Mouse (Mus musculus) brain, embryonic 18.5 days (tissue): ENCODE measurements around the gene Tesk1.

Experiments used
- DNase-seq: peaks from one replicate; pipeline ENCODE4 v3.0.0-alpha.2; 2012; ENCODE audit warnings: low read depth, low spot score

The Tesk1 gene

DNA sequence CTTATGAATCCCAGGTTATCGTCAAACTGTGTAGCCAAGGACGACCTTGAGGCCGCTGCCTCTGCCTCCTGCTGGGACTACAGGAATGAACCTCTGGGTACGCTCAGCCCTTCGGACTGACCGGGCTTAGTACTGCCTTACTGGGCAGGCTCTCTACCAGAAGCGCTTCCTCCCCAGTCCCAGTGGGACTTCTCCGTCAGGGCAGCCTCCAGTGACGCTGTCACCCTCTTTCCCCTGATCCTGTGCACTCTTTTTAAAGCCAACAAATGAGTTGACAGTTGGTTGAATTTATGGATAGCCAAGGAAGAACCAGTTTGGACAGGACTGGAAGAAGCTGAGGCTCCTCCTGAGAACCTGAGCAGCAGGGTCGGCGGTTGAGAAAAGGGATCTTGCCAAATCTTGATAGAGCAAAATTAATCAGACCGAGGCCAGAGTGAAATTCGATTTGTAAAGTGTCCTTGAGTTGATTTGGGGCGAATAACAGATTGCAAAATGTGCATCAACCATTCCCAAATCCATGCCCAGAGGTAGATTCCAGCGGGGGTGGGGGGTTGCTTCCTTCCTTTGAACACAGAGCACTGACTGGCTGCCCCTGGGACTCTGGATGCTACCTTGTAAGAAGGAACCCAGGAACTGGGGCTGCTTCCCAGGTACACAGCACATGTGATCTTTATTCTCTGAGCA, 22.6 kb upstream of the Tesk1 start:
- no peak for DNase-seq

DNA sequence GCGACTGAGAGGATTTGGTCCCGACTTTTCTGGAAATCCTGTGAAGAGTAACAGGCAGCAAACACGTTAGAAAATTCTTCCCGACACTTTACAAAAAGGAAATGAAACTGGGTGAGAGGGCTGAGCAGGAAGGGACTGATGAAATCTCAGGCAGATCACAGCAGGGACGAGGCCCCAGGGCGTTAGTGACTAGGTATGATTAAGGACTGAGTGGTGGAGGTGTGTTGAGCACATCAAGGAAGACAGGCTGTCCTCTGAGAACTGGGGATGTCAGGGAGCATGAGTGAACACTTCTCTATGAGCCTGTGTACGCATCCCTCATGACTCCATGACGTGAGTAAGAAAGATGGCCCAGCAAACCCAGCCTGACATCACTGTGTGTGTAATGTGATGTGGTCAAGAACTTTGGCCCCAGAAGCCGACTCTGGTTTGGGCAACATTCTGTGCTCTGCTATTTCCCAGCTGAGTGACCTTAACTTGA, 21.9 kb upstream of the Tesk1 start:
- DNase-seq: no peak

DNA sequence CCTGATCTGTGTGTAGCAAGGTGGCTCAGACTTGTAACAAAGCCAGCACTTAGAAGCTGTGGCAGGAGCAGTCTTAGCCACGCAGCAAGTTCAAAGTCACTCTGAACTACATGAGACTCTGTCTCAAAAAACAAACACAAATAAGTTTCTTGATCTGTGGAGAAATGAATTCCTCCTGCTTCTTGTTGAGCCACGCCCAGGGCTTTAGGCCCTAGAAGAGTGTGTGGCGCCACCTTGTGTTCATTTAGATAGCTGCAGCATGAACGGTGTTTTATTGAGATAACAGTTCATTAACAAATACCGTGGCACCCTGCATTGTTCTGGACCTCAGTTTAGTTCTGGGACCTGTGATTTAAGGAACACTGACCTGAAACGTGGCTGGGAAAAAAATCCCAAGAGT, 21.4 kb upstream of the Tesk1 start:
- no peak for DNase-seq

DNA sequence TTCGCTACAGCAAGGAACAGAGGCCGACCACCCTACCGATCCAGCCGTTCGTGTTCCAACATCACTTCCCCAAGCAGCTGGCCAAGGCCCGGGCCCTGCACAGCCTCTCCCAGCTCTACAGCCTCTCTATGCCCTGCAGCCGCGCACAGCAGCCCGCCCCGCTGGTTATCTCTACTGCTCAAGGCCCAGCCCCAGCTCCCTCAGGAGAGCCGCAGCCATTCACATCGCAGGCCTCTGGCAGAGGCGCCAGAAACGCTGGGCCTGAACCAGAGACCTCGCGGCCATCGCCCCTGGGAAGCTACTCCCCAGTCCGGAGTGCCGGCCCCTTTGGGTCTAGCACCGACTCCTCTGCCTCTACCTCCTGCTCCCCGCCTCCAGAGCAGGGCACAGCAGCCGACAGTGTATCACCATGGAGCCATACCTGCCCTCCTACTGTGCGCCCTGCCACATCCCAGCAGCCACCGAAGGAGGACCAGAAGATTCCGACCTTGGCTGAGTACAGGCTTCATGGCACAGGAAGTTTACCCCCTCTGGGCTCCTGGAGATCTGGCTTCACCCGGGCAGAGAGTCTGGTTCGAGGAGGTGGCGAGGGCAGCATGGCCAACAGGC, 20.0 kb upstream of the Tesk1 start:
- DNase-seq: no peak

DNA sequence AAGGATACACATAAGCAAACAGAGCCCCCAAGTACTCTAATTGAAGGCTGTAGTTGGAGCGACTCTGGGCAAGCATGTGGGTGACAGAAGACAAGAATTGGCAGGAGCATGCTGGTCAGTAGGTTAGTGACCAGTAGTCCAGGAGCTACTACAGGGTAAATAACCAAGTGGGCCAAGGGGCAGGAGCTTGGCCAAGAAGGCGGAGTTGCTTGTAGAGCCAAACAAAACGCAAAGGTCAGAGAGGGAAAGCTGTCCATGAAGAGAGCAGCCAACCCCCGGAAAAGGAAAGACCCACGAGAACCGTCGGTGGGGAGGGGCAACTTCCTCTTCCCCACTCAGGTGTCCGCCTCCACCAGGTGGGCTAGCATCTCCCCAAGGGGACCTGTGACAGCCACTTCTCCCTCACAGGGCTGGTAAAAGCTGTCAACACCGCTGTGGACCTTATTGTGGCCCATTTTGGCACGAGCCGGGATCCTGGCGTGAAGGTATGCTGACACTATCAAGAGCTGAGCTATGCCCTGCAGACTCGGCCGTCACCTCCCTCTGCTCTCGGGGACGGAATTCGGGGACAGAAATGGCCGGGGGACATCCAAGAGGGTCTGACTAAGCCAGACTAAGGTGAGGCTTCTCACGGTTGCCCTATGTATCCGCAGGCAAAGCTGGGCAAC, 18.3 kb upstream of the Tesk1 start:
- DNase-seq: no peak

DNA sequence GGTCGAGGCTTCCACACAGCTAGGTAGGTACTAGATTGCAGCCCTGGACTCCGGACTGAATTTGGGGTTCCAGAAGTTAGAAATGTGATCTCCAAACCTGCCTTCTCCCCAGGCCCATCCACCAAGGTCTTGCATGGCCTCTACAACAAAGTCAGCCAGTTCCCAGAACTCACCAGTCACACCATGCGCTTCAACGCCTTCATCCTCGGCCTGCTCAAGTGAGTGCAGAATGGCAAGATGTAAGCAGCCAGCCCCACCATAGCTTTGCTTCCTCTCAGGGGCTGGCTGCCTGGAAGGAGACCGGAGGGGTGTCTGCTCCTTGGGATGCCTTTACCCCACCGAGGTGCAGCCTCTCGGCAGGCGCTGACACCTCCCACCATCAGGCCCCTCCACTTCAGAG, 17.7 kb upstream of the Tesk1 start:
- DNase-seq: no peak

DNA sequence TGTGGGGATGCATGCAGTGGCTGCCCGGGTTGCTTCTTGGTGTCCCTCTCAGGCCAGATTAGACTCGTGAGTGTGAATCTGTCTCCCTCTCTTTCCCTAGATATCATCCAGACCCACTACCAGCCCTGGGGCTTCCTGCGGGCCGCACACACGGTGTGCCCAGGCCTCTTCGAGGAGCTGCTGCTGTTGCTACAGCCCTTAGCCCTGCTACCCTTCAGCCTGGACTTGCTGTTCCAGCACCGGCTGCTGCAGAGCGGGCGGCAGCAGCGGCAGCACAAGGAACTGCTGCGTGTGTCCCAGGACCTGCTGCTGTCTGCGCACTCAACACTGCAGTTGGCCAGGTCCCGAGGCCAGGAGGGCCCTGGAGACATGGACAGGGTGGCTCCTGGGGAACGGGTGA, 16.5 kb upstream of the Tesk1 start:
- DNase-seq: no peak

DNA sequence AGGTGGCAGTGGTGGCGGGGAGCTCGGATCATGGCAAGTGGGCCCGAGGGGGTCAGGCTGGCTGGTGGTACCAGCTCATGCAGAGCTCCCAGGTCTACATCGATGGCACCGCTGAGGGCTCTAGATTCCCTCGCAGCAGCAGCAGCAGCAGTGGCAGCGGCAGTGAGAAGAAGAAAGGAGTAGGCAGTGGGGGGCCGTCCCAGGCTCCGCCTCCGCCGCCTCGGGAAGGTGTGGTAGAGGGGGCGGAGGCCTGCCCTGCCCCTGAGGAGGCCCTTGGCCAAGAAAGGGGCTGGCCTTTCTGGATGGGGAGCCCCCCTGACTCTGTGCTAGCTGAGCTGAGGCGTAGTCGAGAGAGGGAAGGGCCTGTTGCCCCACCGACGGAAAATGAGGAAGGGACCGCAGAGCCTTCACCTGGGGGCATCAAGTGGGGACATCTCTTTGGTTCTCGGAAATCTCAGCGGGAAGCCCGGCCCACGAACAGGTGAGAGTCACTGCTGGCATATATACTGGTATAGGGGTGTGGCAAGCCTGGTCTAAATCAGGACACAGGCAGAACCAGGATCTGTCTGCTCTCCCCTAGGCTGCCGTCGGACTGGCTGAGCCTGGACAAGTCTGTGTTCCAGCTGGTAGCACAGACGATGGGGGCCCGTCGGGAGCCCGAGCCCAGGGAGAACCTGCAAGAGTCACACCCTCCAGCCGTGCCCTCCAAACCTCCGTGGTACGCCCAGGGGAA, 15.9 kb upstream of the Tesk1 start:
- DNase-seq: no peak

DNA sequence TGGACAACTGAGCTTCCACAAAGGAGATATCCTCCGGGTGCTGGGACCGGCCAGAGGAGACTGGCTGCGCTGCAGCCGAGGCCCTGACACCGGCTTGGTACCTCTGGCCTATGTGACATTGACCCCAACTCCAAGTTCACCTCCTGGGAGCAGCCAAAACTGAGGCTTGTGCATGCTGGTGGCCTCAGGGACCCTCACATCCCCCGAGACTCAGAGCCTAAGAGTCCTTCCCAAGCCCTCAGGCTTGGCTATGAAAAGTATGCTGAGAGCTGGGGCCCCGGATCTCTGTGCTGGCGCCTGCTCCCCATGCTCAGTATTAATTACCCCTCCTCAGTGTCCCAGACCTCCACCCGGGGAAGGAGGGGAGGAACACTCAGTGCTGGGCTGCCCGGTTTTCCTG, 15.3 kb upstream of the Tesk1 start:
- DNase-seq: no peak

DNA sequence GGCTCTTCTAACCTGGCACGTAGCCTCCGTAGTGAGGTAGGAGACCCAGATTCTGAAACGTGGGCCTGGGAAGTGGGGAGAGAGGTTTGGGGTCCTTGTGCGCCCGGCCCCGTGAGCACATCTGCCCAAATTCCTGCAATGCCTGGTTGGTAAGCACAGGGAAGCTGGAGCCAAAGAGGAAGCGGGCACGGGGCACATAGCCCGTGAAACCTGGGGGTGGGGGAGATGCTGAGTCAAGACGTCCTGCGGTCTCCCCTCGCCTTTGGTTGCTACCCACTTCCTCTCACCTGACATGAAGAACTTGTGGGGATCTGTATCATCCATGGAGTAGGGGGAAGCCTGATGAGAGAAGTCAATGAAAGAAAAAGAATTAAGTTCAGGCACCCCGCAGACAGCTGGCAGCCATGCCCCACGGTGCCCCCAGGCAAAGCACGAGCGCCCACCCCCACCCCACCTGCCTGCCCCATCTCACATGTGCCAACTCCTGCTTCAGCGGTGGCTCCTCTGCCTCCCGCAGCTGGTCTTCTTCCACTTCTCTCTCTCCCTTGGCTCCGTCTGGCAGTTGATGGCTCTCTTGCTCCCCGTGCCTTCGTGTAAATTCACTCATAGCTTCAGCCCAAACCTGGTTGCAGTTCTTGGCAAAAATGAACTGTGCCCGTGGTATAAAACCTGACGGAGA, 14.1 kb upstream of the Tesk1 start:
- DNase-seq: no peak

DNA sequence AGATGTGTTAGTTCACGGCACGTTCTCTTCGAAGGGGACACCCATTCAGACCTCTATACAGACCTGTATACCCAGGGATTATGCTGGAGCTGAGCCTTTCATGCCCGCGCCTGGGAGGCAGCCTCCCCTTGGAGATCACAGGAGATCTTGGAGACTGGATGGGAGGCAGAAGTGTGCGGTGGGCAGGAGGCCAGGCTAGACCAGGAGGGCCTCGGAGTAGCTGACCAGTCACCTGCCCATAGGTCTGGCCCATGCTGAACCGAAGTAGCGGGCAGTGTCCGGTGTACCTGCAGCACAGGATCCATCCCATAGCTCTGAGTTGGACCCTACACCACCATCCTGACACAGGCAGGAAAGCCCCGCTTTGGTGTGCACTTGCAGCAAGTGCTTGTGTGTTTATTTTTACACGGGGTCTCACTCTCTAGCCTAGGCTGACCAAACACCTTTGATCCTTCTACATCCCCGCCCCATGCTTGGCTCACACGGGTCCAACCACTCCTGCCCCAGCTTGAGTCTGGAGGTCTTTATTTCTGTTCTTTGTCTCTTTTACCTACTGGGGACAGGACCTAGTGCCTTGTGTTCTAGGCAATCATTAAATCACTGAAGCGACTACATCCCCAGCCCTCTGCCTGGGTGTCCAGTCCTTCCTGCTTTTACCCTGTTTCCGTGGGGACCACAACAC, 13.4 kb upstream of the Tesk1 start:
- DNase-seq: no peak

DNA sequence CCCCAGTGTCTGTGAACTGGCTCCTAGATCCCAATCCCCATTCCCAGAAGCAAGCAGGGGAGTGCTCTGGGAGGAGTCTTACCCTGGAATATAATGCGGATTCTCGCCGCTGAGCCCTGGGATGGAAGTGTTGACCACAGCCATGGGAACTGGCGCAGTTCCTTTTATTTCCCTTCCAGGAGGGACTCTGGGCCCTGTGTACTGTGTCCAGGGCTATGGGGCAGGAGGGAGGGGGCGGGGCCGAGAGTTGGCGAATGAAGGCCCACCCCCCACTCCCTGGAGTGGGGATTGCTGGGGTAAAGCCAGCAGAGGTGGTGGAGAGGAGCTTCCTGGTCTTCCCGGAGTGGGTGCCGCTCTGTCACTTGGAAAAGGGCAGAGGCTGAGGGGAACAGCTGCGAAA, 12.8 kb upstream of the Tesk1 start, which contains the start of gene Fam166b:
Fam166b (minus strand) TSS at position 189 of the 400 bp plus-strand sequence.
- no peak for DNase-seq

DNA sequence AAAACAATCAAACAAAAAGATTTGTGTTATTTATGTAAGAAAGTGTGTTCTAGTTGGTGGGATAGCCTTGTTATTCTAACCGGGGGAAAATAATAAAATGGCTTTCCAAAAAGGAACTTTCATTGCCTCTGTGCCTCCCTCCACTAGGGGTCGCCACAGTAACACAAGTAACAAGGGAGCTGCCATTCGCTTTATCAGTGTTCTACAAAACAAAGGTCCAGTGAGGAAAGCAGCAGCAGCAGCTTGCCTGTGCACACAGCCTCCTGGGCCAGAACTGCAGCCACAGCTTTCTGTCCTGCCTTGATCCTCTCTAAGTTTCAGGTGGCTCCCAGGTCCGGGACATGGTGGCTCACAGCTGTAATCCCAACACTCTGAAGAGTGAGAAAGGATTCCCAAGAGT, 10.0 kb upstream of the Tesk1 start:
- DNase-seq: no peak

DNA sequence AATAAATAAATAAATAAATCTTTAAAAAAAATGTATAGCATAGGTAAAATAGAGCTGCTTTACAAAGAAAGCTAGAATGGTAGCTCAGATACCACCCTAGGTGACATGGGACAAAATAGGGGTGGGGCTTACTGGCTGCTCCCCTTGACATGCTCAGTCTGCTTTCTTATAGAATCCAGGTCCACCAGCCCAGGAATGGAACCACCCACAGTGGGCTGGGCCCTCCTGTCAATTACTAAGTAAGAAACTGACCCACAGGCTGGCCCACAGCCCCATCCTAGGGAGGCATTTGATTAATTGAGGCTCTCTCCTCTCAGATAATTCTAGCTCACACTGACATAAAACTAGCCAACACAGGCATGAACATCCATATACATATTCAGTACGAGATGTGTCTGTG, 8.9 kb upstream of the Tesk1 start:
- no peak for DNase-seq

DNA sequence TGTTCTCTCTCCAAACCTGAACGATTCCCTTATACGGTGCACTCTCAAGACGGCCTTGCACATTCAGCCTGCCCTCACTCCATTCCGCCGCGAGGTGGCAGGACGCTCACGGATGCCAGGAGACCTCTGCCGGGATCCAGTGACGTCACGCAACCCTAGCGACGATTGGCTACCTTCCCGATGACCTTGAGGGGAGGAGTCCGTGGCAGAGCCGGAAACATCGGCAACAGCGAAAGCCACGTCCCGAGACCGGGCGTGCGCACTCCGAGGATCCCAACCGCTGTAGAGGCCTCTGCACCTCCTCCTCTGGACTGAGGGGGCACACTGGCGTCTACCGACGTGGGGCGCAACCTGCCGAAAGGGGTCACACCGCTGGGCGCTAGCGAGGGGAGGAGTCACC, 305 bp downstream of the Tesk1 start:
- DNase-seq: peak; percentile 97

DNA sequence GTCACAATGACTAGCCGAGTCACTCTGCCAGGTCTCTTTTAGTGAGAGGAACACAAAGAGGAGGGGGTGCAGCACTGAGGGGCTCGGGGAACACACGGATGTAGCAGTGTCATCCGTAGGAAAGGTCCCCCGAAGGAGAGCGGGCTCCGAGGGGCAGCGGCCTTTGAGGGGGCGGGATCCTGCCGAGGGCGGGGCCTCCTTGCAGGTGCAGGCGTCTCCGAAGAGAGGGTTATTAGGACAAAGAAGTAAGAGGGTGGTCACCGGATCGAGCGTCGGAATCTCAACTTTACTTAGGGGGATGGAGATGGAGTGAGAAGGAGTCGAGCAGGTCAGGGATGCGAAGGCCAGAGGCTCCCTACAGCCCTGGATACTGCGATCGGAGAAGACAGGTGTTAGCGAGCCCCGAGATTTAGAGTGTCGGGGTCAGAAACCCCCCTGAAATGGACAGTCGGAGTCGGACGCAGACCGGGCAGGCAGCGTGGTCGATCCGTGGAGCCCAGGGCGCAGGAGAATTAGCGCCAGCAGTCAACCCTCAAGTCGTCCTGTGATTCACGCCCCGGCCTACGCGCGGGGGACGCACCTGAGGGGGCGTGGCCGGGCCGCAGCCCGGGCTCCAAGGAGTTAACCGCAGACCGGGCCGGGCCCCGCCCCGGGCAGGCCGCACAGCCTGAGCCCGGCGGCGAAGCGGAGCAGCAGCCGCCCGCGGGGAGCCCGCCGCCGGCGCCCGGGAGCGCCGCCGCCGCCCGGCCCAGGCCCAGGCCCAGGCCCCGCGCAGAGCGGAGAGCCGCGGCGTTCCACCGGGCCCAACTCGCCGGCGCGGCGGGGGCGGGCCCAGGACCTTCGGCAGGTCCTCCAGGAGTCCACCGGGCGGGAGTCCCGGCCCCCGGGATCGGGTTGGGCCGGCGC, 970 bp downstream of the Tesk1 start:
- DNase-seq: no peak

DNA sequence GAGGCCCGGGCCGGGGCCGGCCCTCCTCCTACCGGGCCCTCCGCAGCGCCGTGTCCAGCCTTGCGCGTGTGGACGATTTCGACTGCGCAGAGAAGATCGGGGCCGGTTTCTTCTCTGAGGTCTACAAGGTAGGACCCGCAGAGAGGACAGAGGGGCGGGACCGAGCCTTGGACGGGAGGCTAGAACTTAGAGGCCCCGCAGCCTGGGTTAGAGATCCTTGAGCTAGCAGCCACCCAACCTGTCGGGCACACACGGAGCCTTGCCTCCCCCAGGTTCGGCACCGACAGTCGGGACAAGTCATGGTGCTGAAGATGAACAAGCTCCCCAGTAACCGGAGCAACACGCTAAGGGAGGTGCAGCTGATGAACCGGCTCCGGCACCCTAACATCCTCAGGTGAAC, 1.8 kb downstream of the Tesk1 start:
- DNase-seq: no peak

DNA sequence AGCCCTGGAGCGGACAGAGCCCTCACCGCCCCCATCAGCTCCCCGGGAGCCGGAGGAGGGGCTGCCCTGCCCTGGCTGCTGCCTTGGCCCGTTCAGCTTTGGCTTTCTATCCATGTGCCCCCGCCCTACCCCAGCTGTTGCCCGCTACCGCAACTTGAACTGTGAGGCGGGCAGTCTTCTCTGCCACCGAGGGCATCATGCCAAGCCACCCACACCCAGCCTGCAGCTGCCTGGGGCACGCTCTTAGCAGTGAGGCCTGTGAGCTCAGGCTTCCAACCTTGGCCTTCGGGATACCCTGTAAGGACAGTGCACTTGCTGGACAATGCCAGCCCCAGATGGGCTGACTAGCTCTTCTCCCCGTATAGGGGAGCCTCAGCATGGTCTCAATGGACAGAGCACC, 5.5 kb downstream of the Tesk1 start:
- DNase-seq: no peak

DNA sequence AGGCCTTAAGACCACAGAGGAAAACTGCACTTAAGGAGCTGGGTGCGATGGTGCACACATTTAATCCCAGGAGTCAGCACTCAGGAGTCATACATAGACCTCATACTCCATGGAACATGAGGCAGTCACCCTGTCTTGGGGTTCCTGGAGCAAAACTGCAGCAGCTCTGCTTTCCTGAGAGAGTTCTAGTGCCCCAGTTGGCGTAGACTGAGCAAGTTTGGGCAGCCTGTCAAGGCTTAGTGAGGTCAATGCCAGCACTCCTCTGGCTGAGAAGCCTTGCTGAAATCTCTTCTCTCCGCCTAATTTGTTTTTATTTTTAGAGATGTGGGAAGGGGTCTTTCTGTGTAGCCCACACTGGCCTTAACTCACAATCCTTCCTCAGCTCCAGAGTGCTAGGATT, 6.8 kb downstream of the Tesk1 start:
- no peak for DNase-seq

DNA sequence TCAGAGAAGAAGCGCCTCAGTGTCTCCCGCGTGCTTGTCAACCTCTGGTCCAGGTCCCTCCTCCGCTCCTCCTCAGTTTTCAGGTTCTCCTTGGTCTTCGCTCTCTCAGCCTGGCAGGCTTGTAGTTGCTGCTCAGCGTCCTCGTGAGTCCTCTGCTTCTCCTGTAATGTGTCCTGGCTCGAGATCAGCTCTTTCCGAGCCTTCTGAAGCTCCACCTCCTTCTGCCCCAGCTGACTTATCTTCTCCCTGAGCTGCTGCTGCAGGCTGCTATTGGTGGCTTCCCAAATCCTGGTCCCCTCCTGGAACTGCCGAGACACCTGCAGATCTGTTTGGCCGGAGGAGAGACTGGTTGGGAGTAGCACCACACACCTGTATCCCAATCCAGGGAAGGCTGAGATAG, 10.6 kb downstream of the Tesk1 start:
- DNase-seq: no peak
